Mouse (Mus musculus) lung, postnatal 0 days (tissue): Measurements from ENCODE around the gene Uhrf2. TPM values are rescaled to one million over a fixed set of nuclear protein-coding genes. Genes with fewer than 3 reads are reported as not detected.
A peak's percentile ranks its signal among the peaks of the same experiment; 100 is the strongest.

Experiments
- ATAC-seq: fragments of 200-750 bp; cut with Nextera tagmentation; 2 replicates; pipeline ENCODE4 v1.8.0; 2017; ENCODE audit warnings: moderate library complexity
- DNase-seq: peaks from one replicate; pipeline ENCODE4 v3.0.0-alpha.2; 2016; ENCODE audit warnings: low spot score
- H3K27ac ChIP-seq: fragments of 300-500 bp; sonication (generic); 2 replicates; pipeline ENCODE4 v1.5.1; 2014; ENCODE audit warnings: antibody characterized with exemption, mild to moderate bottlenecking, low read length, mixed read lengths
- H3K27me3 ChIP-seq: fragments of 300-500 bp; sonication (generic); replicated peaks from 2 replicates; pipeline ENCODE4 v1.6.1; 2014; ENCODE audit warnings: low read length, mixed read lengths; ENCODE audit not compliant: insufficient read depth
- H3K36me3 ChIP-seq: fragments of 300-500 bp; sonication (generic); 2 replicates; pipeline ENCODE4 v1.6.1; 2014; ENCODE audit warnings: low read length, mixed read lengths; ENCODE audit not compliant: insufficient read depth
- H3K4me1 ChIP-seq: fragments of 300-500 bp; sonication (generic); 2 replicates; pipeline ENCODE4 v1.6.1; 2014; ENCODE audit warnings: antibody characterized with exemption, low read depth, low read length, mixed read lengths; ENCODE audit not compliant: insufficient read depth
- H3K4me2 ChIP-seq: fragments of 300-500 bp; sonication (generic); replicated peaks from 2 replicates; pipeline ENCODE4 v1.6.1; 2014; ENCODE audit warnings: low read depth, mild to moderate bottlenecking, low read length, moderate library complexity, mixed read lengths
- H3K4me3 ChIP-seq: fragments of 300-500 bp; sonication (generic); 2 replicates; pipeline ENCODE4 v1.5.1; 2014; ENCODE audit warnings: low read depth, low read length
- H3K9ac ChIP-seq: fragments of 300-500 bp; sonication (generic); replicated peaks from 2 replicates; pipeline ENCODE4 v1.6.1; 2014; ENCODE audit warnings: low read depth, mild to moderate bottlenecking
- H3K9me3 ChIP-seq: fragments of 300-500 bp; sonication (generic); 2 replicates; pipeline ENCODE4 v1.6.1; 2016; ENCODE audit warnings: low read length, mixed read lengths
- CTCF ChIP-seq: IDR thresholded peaks from 2 replicates; pipeline ENCODE4 v1.5.1; 2016; ENCODE audit warnings: antibody characterized with exemption, mild to moderate bottlenecking
- EP300 ChIP-seq: IDR thresholded peaks from 2 replicates; pipeline ENCODE4 v1.6.1; 2016; ENCODE audit warnings: antibody characterized with exemption, mild to moderate bottlenecking, control low read depth
- WGBS: fragments of 180-500 bp; shearing (Covaris S2); extraction: QIAGEN DNeasy Blood & Tissue Kit; methylation state at CpG from one replicate; pipeline ENCODE4 v1.1.7; 2014; 5-methylcytosine and 5-hydroxymethylcytosine counted together
- polyA plus RNA-seq: library from polyadenylated mRNA; unstranded; fragments of >200 nt; fragmentation: Nextera tagmentation; extraction: Ambion mirVana; gene quantifications from 2 replicates; pipeline ENCODE4 v1.2.1, GENCODE M21; 2015

Gene Uhrf2
- polyA plus RNA-seq, 1 experiment from 2014 or later = 28.0 TPM

- H3K9me3 ChIP-seq = no peaks in the 10 kb centered on the region
- ATAC-seq (no peak), DNase-seq (no peak)
- H3K27ac ChIP-seq = no peak overlapping the region
- no peaks in the 10 kb centered on the region for H3K4me1 ChIP-seq
- H3K4me3 ChIP-seq = no peak overlapping the region
- WGBS = 84% methylated on average over 12 of the region's 12 CpGs
- TF ChIP-seq CTCF (no peak), EP300 (no peak)
- H3K9ac ChIP-seq = no peak overlapping the region
- H3K4me2 ChIP-seq = no peak overlapping the region
- H3K27me3 ChIP-seq = no peaks in the 10 kb centered on the region
- H3K36me3 ChIP-seq = peaks cover 33% of the 10 kb centered on the region
Observed at GRCm38 (mm10) chr19:30091644-30092295, 61.5 kb downstream of the Uhrf2 start.

DNA sequence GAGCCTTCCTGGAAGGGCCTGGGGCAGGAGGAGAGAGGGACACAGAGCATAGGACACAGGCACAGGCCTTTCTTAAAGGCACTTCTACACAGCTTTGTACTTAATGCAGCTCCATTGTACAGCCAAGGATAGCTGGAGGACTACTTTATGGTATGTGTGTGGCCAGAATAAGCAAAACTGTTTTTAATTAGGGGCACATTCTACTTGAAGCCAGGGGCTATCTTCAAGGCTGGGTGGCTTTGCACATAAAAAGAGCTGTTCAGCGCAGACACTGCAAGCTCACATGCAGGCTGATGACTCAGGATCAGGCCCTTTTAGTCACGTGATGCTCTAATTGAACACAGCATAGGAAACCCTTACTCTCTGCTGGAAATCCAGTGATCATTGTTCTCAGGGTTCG lies 65.9 kb downstream of the Uhrf2 start:
- Histone ChIP-seq H3K27ac (no peak overlapping the region), H3K4me2 (no peak overlapping the region), H3K27me3 (no peaks in the 10 kb centered on the region), H3K4me1 (no peaks in the 10 kb centered on the region), H3K36me3 (peaks cover 25% of the 10 kb centered on the region), H3K4me3 (no peak overlapping the region), H3K9ac (no peak overlapping the region), H3K9me3 (no peaks in the 10 kb centered on the region; the same call in 1 of the 2 replicates)
- ATAC-seq (no peak), DNase-seq (no peak)
- TF ChIP-seq EP300 (no peak), CTCF (no peak)
- WGBS = 82% methylated on average over 3 of the region's 3 CpGs

GRCm38 (mm10) chr19:30097039-30097438 lies 66.7 kb downstream of the Uhrf2 start:
- 80% methylated on average over 4 of the region's 4 CpGs for WGBS
- Histone ChIP-seq H3K36me3 (peaks cover 25% of the 10 kb centered on the region), H3K4me2 (no peak overlapping the region), H3K4me1 (no peaks in the 10 kb centered on the region), H3K4me3 (no peak overlapping the region), H3K9ac (no peak overlapping the region), H3K27me3 (no peaks in the 10 kb centered on the region), H3K27ac (no peak overlapping the region), H3K9me3 (no peaks in the 10 kb centered on the region; the same call in 1 of the 2 replicates)
- DNase-seq = no peak
- TF ChIP-seq CTCF = no peak
- no peak for TF ChIP-seq EP300
- no peak for ATAC-seq

DNA sequence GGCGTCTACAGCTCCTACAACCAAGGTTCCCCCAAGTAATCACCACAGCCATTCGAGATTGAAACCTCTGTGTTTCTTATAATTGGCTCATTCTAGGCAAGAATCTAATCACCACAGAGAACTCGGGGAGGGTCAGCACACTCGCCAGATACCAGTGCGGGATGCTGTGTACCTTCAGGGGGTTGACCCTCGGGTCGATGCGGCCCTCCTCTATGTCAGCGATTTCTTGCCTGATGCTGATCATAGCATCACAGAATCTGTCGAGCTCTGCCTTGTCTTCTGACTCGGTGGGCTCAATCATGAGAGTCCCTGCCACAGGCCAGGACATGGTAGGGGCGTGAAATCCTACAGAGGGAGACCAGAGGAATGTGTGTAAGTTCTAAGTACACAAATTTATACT lies 70.3 kb downstream of the Uhrf2 start:
- no peak for TF ChIP-seq EP300
- TF ChIP-seq CTCF = no peak
- DNase-seq = no peak
- no peaks in the 10 kb centered on the region for H3K4me1 ChIP-seq
- no peak overlapping the region for H3K4me3 ChIP-seq
- no peaks in the 10 kb centered on the region for H3K36me3 ChIP-seq
- no peaks in the 10 kb centered on the region for H3K27me3 ChIP-seq
- H3K27ac ChIP-seq = no peak overlapping the region
- 95% methylated on average over 12 of the region's 12 CpGs for WGBS
- no peak for ATAC-seq
- no peaks in the 10 kb centered on the region; the same call in 1 of the 2 replicates for H3K9me3 ChIP-seq
- H3K4me2 ChIP-seq = no peak overlapping the region
- no peak overlapping the region for H3K9ac ChIP-seq

DNA sequence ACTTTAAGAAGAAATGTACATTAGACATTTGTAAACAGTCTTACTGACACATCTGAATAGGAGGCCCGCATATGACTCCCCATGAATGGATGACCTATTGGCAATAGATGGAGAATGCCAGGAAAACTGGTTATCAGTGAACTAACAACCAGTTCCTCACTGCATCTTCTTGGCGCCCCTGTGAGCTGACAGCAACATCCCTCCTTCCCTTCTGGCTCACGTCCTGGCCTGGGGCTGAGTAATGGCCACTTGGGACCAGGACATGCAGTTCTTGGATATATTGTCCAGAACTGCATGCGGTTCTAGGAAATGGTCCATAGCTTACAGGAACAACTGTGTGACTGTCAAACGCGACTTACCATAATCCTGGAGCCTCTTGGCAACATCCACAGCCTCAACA lies 72.3 kb downstream of the Uhrf2 start:
- ATAC-seq (peak; percentile 30; the same call in 1 of the 2 replicates), DNase-seq (no peak)
- 76% methylated on average over 6 of the region's 6 CpGs for WGBS
- 0 out of 2 replicates have a peak, but pooled peaks cover 2% of the 10 kb centered on the region for H3K4me1 ChIP-seq
- no peak overlapping the region for H3K9ac ChIP-seq
- no peaks in the 10 kb centered on the region; the same call in 1 of the 2 replicates for H3K9me3 ChIP-seq
- no peaks in the 10 kb centered on the region for H3K36me3 ChIP-seq
- H3K4me2 ChIP-seq = no peak overlapping the region
- H3K4me3 ChIP-seq = no peak overlapping the region
- no peak overlapping the region for H3K27ac ChIP-seq
- no peak for TF ChIP-seq CTCF
- peak; percentile 42; the same call in 1 of the 2 replicates for TF ChIP-seq EP300
- no peaks in the 10 kb centered on the region for H3K27me3 ChIP-seq

DNA sequence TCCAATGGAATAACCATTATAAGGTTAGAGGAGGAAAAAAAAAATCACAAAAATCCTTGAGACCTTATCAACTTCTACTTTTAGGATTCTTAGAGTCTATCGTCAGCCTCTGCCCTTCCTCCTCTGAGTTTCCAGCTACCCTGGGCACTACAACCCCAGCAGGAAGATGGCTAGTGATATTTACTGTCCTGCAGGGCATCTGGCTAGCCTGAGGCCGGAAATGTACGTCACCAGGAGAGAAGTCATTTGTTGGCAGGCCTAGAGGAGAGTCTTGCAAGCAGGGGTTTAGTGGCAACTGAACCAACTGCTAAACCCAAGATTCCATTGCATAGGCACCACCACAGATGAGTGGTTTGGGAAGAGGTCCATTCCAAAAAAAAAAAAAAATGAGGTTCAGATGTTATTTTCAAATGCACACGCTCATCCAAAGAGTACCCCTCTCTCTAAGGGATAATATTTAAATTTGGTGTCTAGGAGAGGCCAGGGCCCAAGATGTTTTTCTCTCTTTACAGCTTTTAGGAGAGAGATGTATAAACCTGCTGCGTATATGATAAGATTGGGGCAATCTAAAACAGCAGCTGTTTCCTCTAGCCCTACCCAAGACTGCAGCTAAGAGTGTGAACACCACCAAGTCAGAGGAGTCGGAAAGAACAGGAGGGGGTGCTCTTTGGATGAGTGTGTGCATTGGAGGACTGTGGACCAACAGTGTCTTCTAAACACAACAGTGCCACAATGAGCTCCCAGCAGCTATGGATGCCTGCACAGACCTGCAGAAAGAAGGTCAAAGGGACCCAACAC lies 74.9 kb downstream of the Uhrf2 start:
- TF ChIP-seq CTCF = no peak
- TF ChIP-seq EP300 = no peak
- Histone ChIP-seq H3K9ac (no peak overlapping the region), H3K27ac (no peak overlapping the region), H3K9me3 (no peaks in the 10 kb centered on the region; the same call in 1 of the 2 replicates), H3K4me3 (no peak overlapping the region), H3K4me1 (0 out of 2 replicates have a peak, but pooled peaks cover 2% of the 10 kb centered on the region), H3K36me3 (no peaks in the 10 kb centered on the region), H3K27me3 (no peaks in the 10 kb centered on the region), H3K4me2 (no peak overlapping the region)
- DNase-seq = no peak
- ATAC-seq = no peak
- WGBS = 85% methylated on average over 6 of the region's 6 CpGs
